Mouse (Mus musculus): Measurements from ENCODE around the gene Nup107. TPM values are rescaled to one million over a fixed set of nuclear protein-coding genes. Genes with fewer than 3 reads are reported as not detected.
A peak's percentile ranks its signal among the peaks of the same experiment; 100 is the strongest.

Gene Nup107
- total and polyA plus RNA-seq, 3 experiments: 47.7 to 97.0 (median 82.0) TPM

- Histone ChIP-seq H3K9ac (ENCODE audit: insufficient read depth, low read depth) (no peak overlapping the region), H3K4me3 (replicated peaks in 1 of 3; ENCODE audit: low read depth in 2 of 3, low read length in 2 of 3, poor library complexity in 1 of 3) (no peak overlapping the region), H3K36me3 (replicated peaks in 1 of 2; ENCODE audit: control insufficient read depth in 1 of 2, insufficient read depth in 1 of 2, low read length in 1 of 2) (peaks cover 67 to 85% of the 10 kb centered on the region in 2 experiments), H3K27ac (ENCODE audit: insufficient read depth, low read depth) (no peak overlapping the region), H3K4me1 (ENCODE audit: control insufficient read depth in 1 of 2, insufficient read depth in 2 of 2) (peaks cover 7 to 18% of the 10 kb centered on the region in 2 experiments), H3K27me3 (replicated peaks) (no peaks in the 10 kb centered on the region), H3K79me2 (replicated peaks; ENCODE audit: control insufficient read depth, extremely low read depth, insufficient read depth, poor library complexity, severe bottlenecking) (peaks cover 88% of the 10 kb centered on the region), H3K4me2 (ENCODE audit: insufficient read depth, low read depth, poor library complexity, severe bottlenecking) (no peak overlapping the region), H3K9me3 (replicated peaks; ENCODE audit: low read length) (no peaks in the 10 kb centered on the region)
- TF ChIP-seq POLR2AphosphoS2 (IDR thresholded peaks at IDR 0.05; ENCODE audit: low read depth, low read length): 0 out of 2 replicates have a peak, but pooled peaks have one; percentile 59
- TF ChIP-seq POLR2A (IDR thresholded peaks at IDR 0.05; ENCODE audit: low read depth, low read length): no peak; the same call in 1 of the 2 replicates
- in situ Hi-C loops (cut with MboI; ENCODE audit: low pct_ligation_motif_present, low pct_unique_long_range_greater_than_20kb, low sequenced_read_pairs) (no loop called here), dilution Hi-C loops (cut with MboI; ENCODE audit: extremely low pct_ligation_motif_present, extremely low pct_unique_long_range_greater_than_20kb, low sequenced_read_pairs) (no loop called here)
- no peak for DNase-seq (ENCODE audit: extremely low read depth)
Observed at GRCm38 (mm10) chr10:117703506-117703905, 89.0 kb downstream of the Nup107 start.

GRCm38 (mm10) chr10:117702024-117702833 is 90.3 kb downstream of the Nup107 start:
- Histone ChIP-seq H3K4me3 (replicated peaks in 1 of 3; ENCODE audit: low read depth in 2 of 3, low read length in 2 of 3, poor library complexity in 1 of 3) (no peak overlapping the region), H3K4me2 (ENCODE audit: insufficient read depth, low read depth, poor library complexity, severe bottlenecking) (no peak overlapping the region), H3K9ac (ENCODE audit: insufficient read depth, low read depth) (no peak overlapping the region), H3K9me3 (replicated peaks; ENCODE audit: low read length) (no peaks in the 10 kb centered on the region), H3K27ac (ENCODE audit: insufficient read depth, low read depth) (no peak overlapping the region), H3K36me3 (replicated peaks in 1 of 2; ENCODE audit: control insufficient read depth in 1 of 2, insufficient read depth in 1 of 2, low read length in 1 of 2) (peaks cover 76 to 88% of the 10 kb centered on the region in 2 experiments), H3K79me2 (replicated peaks; ENCODE audit: control insufficient read depth, extremely low read depth, insufficient read depth, poor library complexity, severe bottlenecking) (peaks cover 89% of the 10 kb centered on the region), H3K27me3 (replicated peaks) (no peaks in the 10 kb centered on the region), H3K4me1 (ENCODE audit: control insufficient read depth in 1 of 2, insufficient read depth in 2 of 2) (peaks cover 7 to 11% of the 10 kb centered on the region in 2 experiments)
- DNase-seq (ENCODE audit: extremely low read depth): no peak
- dilution Hi-C loops (cut with MboI; ENCODE audit: extremely low pct_ligation_motif_present, extremely low pct_unique_long_range_greater_than_20kb, low sequenced_read_pairs): no loop called here
- TF ChIP-seq TBP (conservative IDR thresholded peaks at IDR 0.05; ENCODE audit: low read depth, low read length) (no peak), BHLHE40 (IDR thresholded peaks at IDR 0.05; ENCODE audit: low read depth, low read length) (no peak), CHD2 (IDR thresholded peaks at IDR 0.05; ENCODE audit: low read length) (no peak), SMC3 (IDR thresholded peaks at IDR 0.05; ENCODE audit: low read depth, low read length) (no peak), TCF12 (IDR thresholded peaks at IDR 0.05; ENCODE audit: low read depth, low read length) (no peak), MAX (IDR thresholded peaks at IDR 0.05; ENCODE audit: low read length) (no peak), PAX5 (IDR thresholded peaks at IDR 0.05; ENCODE audit: low read length) (no peak), MXI1 (IDR thresholded peaks at IDR 0.05; ENCODE audit: low read depth, low read length) (no peak), MYC (IDR thresholded peaks at IDR 0.05; ENCODE audit: low read depth, low read length) (no peak), EP300 (IDR thresholded peaks at IDR 0.05; ENCODE audit: low read length) (no peak), NELFE (IDR thresholded peaks at IDR 0.05; ENCODE audit: low read depth, low read length) (no peak), IRF4 (IDR thresholded peaks at IDR 0.05; ENCODE audit: low read depth, low read length) (no peak), NRF1 (IDR thresholded peaks at IDR 0.05; ENCODE audit: low read depth, low read length) (no peak), MAZ (IDR thresholded peaks at IDR 0.05; ENCODE audit: low read depth, low read length) (no peak)
- in situ Hi-C loops (cut with MboI; ENCODE audit: low pct_ligation_motif_present, low pct_unique_long_range_greater_than_20kb, low sequenced_read_pairs): no loop called here

Data from CH12.LX (cell line).